Mouse (Mus musculus): ENCODE results near the gene Kptn.

GRCm38 (mm10) chr7:16146489-16147410, 27.1 kb downstream of the Kptn start:
- TF ChIP-seq CTCF (conservative IDR thresholded peaks at IDR 0.05; ENCODE audit: low read length) (no peak), POU5F1 (IDR thresholded peaks at IDR 0.05; ENCODE audit: borderline replicate concordance, low read length) (no peak), NANOG (IDR thresholded peaks at IDR 0.05; ENCODE audit: borderline replicate concordance, low read length) (no peak)

All from E14TG2a.4 (cell line).